Mouse (Mus musculus) embryonic fibroblast, embryonic 13.5 days (primary cell): ENCODE measurements around the gene Slc11a2.
"Not testable (repeated sequence)": the region's sequence is repeated elsewhere in the genome, so short reads cannot be mapped to it uniquely, and the experiment has no call there.

Source experiments
- CTCF ChIP-seq: IDR thresholded peaks from 2 replicates; pipeline ENCODE4 v1.5.1; 2011; ENCODE audit warnings: mild to moderate bottlenecking, control low read depth, low read length, moderate library complexity, borderline replicate concordance; ENCODE audit not compliant: insufficient read depth
- POLR2A ChIP-seq: IDR thresholded peaks from 2 replicates; pipeline ENCODE4 v1.6.1; 2011; ENCODE audit warnings: low read depth, mild to moderate bottlenecking, control low read depth, low read length, moderate library complexity

DNA sequence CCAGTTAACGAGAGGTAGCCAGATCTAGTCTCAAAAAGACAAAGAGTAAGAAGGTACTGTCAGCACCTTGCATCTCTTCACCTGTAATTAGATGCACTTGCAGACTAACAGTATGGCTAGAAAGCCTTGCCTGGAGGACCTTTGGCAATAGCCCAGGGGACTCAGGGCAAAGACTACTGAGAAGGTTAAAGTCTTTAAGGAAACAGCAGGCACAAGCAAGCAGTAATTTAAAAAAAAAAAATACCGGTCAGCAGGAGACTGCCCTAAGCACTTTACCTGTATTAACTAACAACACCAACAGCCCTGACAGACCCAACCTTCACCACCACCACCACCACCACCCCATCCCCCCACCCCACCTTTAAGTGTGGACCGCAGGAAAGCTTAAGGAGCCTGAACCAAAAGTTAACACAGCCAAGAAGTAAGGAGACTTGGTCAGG lies 3.1 kb downstream of the Slc11a2 start, which contains the start of gene Gm5475:
- not testable (repeated sequence) for TF ChIP-seq CTCF, POLR2A
